Mouse (Mus musculus) megakaryocyte progenitor cell, adult 5-6 weeks (primary cell): Measurements from ENCODE around the gene Rabl6. TPM values are rescaled to one million over a fixed set of nuclear protein-coding genes. Genes with fewer than 3 reads are reported as not detected.

Experiments
- ATAC-seq: replicated peaks from 2 replicates; pipeline ENCODE4 v1.8.0; 2016; ENCODE audit warnings: mild to moderate bottlenecking, moderate TSS enrichment, inconsistent platforms; ENCODE audit not compliant: poor library complexity
- total RNA-seq, 2 experiments: library from RNA; stranded (forward) in 1 of 2; stranded (reverse) in 1 of 2; fragments of 157-497, 149-512 nt in 1 of 2; fragments of 200-1000 nt in 1 of 2; gene quantifications; 2 replicates each; pipeline versions ENCODE4 v1.2.3 to v1.2.4; 2015 to 2017

Gene Rabl6
- total RNA-seq, 2 experiments from 2014 or later: 49.5 to 54.9 TPM

- no peak for ATAC-seq
These were observed 59.0 kb downstream of the Rabl6 start for GRCm38 (mm10) chr2:25549021-25549991.

- peak; percentile 97 for ATAC-seq
These were observed 61.4 kb downstream of the Rabl6 start, which contains the start of gene Traf2 for GRCm38 (mm10) chr2:25546811-25547491. TSS of gene Traf2 (minus strand) at chr2:25546940.

DNA sequence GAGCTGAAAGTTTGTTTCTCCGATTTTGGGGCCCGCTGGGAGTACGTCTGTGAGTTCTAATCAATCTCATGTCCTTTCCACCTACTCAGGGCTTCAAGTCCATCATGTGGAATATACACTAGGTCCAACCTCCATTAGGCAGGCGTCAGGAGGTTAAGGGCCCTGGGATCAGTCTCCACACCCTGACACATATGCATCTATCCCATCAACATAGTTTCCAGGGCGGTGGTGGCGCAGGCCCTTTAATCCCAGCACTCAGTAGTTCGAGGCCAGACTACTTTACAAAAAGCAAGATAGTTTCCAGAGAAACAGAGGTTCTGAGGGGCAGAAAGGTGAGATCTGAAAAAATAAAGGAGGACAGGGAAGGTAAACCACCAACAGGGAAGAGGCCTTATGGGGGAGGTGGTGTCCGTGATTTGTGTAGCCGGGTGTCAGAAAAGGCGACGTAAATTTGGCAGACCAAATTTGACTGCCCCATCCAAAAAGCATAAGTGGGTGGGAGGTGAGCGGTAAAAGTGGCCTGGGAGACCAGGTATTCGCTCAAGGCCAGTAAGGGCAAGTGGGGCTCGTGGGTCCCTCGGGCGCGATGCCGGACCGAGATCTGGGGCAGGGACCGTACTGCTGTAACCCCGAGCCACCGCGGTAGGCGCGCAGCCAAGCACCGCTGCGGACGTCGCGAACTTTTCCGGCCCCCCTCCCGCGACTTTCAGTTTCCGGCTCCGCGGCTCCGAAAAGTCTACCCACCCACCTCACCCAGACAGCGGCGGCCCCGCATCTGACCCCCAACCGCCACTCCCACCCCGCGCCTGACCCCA lies 62.1 kb downstream of the Rabl6 start:
- ATAC-seq: peak; percentile 24

GRCm38 (mm10) chr2:25541644-25542367 lies 66.5 kb downstream of the Rabl6 start:
- ATAC-seq: no peak

GRCm38 (mm10) chr2:25540541-25540948 lies 67.8 kb downstream of the Rabl6 start:
- ATAC-seq: no peak

GRCm38 (mm10) chr2:25536531-25536930 lies 71.8 kb downstream of the Rabl6 start:
- ATAC-seq: no peak

DNA sequence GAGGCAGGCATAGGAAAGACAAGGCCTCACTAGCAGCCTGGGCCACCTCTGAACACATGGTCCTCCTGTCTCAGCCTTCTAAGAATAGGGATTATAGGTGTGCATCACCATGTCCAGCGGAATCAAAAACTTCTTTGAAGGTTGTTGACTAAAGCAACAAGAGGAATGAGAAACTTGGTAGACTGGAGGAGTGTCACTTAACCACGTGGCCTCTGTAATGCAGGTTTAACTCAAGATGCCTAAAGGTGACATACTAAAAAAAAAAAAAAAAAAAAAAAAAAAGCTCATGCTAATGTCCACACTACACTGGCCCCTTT lies 73.5 kb downstream of the Rabl6 start:
- no peak for ATAC-seq

DNA sequence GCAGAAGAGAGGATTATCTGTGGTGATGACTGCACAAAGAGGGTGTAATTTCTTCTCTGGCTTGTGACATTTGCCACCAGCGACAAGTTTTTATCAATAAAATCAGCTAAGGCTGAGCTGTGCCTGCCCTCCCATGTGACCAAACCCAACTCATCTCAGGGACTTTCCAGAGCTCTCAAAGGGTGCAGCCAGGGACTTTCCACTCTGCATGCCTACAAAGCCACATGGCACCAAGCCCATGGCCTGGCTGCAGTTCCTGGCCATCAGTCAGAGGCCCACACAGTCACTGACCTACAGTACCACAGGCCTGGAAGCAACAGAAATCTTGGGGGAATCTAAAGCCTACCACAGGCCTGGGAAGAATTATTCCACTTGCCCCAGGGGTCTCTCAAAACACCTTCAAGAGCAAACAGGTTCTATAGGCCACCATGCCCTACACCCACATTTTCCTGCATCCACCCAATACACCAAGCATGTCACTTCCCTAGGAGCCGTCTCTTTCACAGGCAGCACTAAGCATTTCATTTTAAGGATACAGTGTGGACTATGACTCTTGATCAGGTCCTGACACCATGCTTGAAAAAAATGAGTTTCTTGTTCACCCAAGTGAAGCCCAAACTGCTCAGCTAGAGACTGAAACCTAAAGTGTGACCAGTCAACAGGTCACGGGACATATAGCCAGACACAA lies 74.0 kb downstream of the Rabl6 start:
- ATAC-seq: peak; percentile 46

- no peak for ATAC-seq
These were observed 74.6 kb downstream of the Rabl6 start for GRCm38 (mm10) chr2:25533707-25534106.

Other genes with a start within 250 kb of the Rabl6 start
Only the 30 nearest of the 33 such genes appear.
- not detected in 2 replicates for gene Entpd2, start 212.6 kb downstream of the Rabl6 start, total RNA-seq (2015)
- not detected in 2 replicates for gene Entpd2, start 212.6 kb downstream of the Rabl6 start, total RNA-seq (2017)
- 1.5 TPM in 1 of 2 replicates, not detected in the other for gene Npdc1, start 209.2 kb downstream of the Rabl6 start, total RNA-seq (2015)
- 0.27 TPM in 1 of 2 replicates, not detected in the other for gene Npdc1, start 209.2 kb downstream of the Rabl6 start, total RNA-seq (2017)
- 11.1 and 12.5 TPM in 2 replicates for gene Fut7, start 185.3 kb downstream of the Rabl6 start, total RNA-seq (2015)
- 21.4 and 24.2 TPM in 2 replicates for gene Fut7, start 185.3 kb downstream of the Rabl6 start, total RNA-seq (2017)
- gene Abca2, start 179.8 kb downstream of the Rabl6 start, total RNA-seq (2015): 66.7 and 70.5 TPM in 2 replicates
- 26.9 and 29.5 TPM in 2 replicates for gene Abca2, start 179.8 kb downstream of the Rabl6 start, total RNA-seq (2017)
- gene Clic3, start 151.7 kb downstream of the Rabl6 start, total RNA-seq (2015): not detected in 2 replicates
- 0.27 TPM in 1 of 2 replicates, not detected in the other for gene Clic3, start 151.7 kb downstream of the Rabl6 start, total RNA-seq (2017)
- gene Paxx, start 147.4 kb downstream of the Rabl6 start, total RNA-seq (2015): 32.8 and 40.9 TPM in 2 replicates
- 15.3 and 21.3 TPM in 2 replicates for gene Paxx, start 147.4 kb downstream of the Rabl6 start, total RNA-seq (2017)
- 0.42 TPM in 1 of 2 replicates, not detected in the other for gene Ptgds, start 138.5 kb downstream of the Rabl6 start, total RNA-seq (2015)
- not detected in 2 replicates for gene Ptgds, start 138.5 kb downstream of the Rabl6 start, total RNA-seq (2017)
- 0.27 TPM in 1 of 2 replicates, not detected in the other for gene Lcn12, start 114.6 kb downstream of the Rabl6 start, total RNA-seq (2015)
- not detected in 2 replicates for gene Lcn12, start 114.6 kb downstream of the Rabl6 start, total RNA-seq (2017)
- 27.1 and 27.6 TPM in 2 replicates for gene Fbxw5, start 107.8 kb downstream of the Rabl6 start, total RNA-seq (2015)
- gene Fbxw5, start 107.8 kb downstream of the Rabl6 start, total RNA-seq (2017): 25.1 and 27.4 TPM in 2 replicates
- 2.6 and 5.6 TPM in 2 replicates for gene C8g, start 106.8 kb downstream of the Rabl6 start, total RNA-seq (2015)
- 0.81 and 3.8 TPM in 2 replicates for gene C8g, start 106.8 kb downstream of the Rabl6 start, total RNA-seq (2017)
- gene Traf2, start 61.6 kb downstream of the Rabl6 start, total RNA-seq (2015): 9.7 and 10.8 TPM in 2 replicates
- 13.7 and 14.2 TPM in 2 replicates for gene Traf2, start 61.6 kb downstream of the Rabl6 start, total RNA-seq (2017)
- gene Edf1, start 50.7 kb downstream of the Rabl6 start, total RNA-seq (2015): 141 and 144 TPM in 2 replicates
- gene Edf1, start 50.7 kb downstream of the Rabl6 start, total RNA-seq (2017): 95.5 and 128 TPM in 2 replicates
- 0.42 and 0.86 TPM in 2 replicates for gene Mamdc4, start 33.7 kb downstream of the Rabl6 start, total RNA-seq (2015)
- 0.12 and 9.3 TPM in 2 replicates for gene Mamdc4, start 33.7 kb downstream of the Rabl6 start, total RNA-seq (2017)
- 48.1 and 56.5 TPM in 2 replicates for gene Phpt1, start 33.3 kb downstream of the Rabl6 start, total RNA-seq (2015)
- 29.6 and 35.4 TPM in 2 replicates for gene Phpt1, start 33.3 kb downstream of the Rabl6 start, total RNA-seq (2017)
- gene Ajm1, start 26.8 kb downstream of the Rabl6 start, total RNA-seq (2015): not detected in 2 replicates
- 0.10 TPM in 1 of 2 replicates, not detected in the other for gene Ajm1, start 26.8 kb downstream of the Rabl6 start, total RNA-seq (2017)
- not detected in 2 replicates for gene Ccdc183, start 9.2 kb upstream of the Rabl6 start, total RNA-seq (2015)
- gene Ccdc183, start 9.2 kb upstream of the Rabl6 start, total RNA-seq (2017): not detected in 2 replicates
- 9.9 and 17.4 TPM in 2 replicates for gene Tmem141, start 13.5 kb upstream of the Rabl6 start, total RNA-seq (2015)
- 18.1 and 18.6 TPM in 2 replicates for gene Tmem141, start 13.5 kb upstream of the Rabl6 start, total RNA-seq (2017)
- gene Fcna, start 19.5 kb upstream of the Rabl6 start, total RNA-seq (2015): 0.68 and 1.4 TPM in 2 replicates
- 0.50 and 1.7 TPM in 2 replicates for gene Fcna, start 19.5 kb upstream of the Rabl6 start, total RNA-seq (2017)
- gene Lcn8, start 44.6 kb upstream of the Rabl6 start, total RNA-seq (2015): not detected in 2 replicates
- not detected in 2 replicates for gene Lcn8, start 44.6 kb upstream of the Rabl6 start, total RNA-seq (2017)
- gene Lcn5, start 49.4 kb upstream of the Rabl6 start, total RNA-seq (2015): not detected in 2 replicates
- gene Lcn5, start 49.4 kb upstream of the Rabl6 start, total RNA-seq (2017): not detected in 2 replicates
- gene Lcn6, start 68.3 kb upstream of the Rabl6 start, total RNA-seq (2015): not detected in 2 replicates
- gene Lcn6, start 68.3 kb upstream of the Rabl6 start, total RNA-seq (2017): not detected in 2 replicates
- not detected in 2 replicates for gene Lcn10, start 74.2 kb upstream of the Rabl6 start, total RNA-seq (2015)
- gene Lcn10, start 74.2 kb upstream of the Rabl6 start, total RNA-seq (2017): not detected in 2 replicates
- not detected in 2 replicates for gene Obp2a, start 91.5 kb upstream of the Rabl6 start, total RNA-seq (2015)
- gene Obp2a, start 91.5 kb upstream of the Rabl6 start, total RNA-seq (2017): not detected in 2 replicates
- gene Bmyc, start 98.2 kb upstream of the Rabl6 start, total RNA-seq (2015): 16.0 and 19.1 TPM in 2 replicates
- 6.5 and 8.6 TPM in 2 replicates for gene Bmyc, start 98.2 kb upstream of the Rabl6 start, total RNA-seq (2017)
- gene Obp2b, start 128.5 kb upstream of the Rabl6 start, total RNA-seq (2015): not detected in 2 replicates
- not detected in 2 replicates for gene Obp2b, start 128.5 kb upstream of the Rabl6 start, total RNA-seq (2017)
- gene Lcn3, start 157.0 kb upstream of the Rabl6 start, total RNA-seq (2015): not detected in 2 replicates
- not detected in 2 replicates for gene Lcn3, start 157.0 kb upstream of the Rabl6 start, total RNA-seq (2017)
- not detected in 2 replicates for gene Lcn11, start 168.5 kb upstream of the Rabl6 start, total RNA-seq (2015)
- not detected in 2 replicates for gene Lcn11, start 168.5 kb upstream of the Rabl6 start, total RNA-seq (2017)
- gene Gm13539, start 173.7 kb upstream of the Rabl6 start, total RNA-seq (2015): not detected in 2 replicates
- not detected in 2 replicates for gene Gm13539, start 173.7 kb upstream of the Rabl6 start, total RNA-seq (2017)
- gene Glt6d1, start 207.3 kb upstream of the Rabl6 start, total RNA-seq (2015): not detected in 2 replicates
- gene Glt6d1, start 207.3 kb upstream of the Rabl6 start, total RNA-seq (2017): not detected in 2 replicates
- gene Lcn9, start 214.6 kb upstream of the Rabl6 start, total RNA-seq (2015): not detected in 2 replicates
- not detected in 2 replicates for gene Lcn9, start 214.6 kb upstream of the Rabl6 start, total RNA-seq (2017)